18 mouse cellular contexts compared by ENCODE assay signal in the genomic region with DNA sequence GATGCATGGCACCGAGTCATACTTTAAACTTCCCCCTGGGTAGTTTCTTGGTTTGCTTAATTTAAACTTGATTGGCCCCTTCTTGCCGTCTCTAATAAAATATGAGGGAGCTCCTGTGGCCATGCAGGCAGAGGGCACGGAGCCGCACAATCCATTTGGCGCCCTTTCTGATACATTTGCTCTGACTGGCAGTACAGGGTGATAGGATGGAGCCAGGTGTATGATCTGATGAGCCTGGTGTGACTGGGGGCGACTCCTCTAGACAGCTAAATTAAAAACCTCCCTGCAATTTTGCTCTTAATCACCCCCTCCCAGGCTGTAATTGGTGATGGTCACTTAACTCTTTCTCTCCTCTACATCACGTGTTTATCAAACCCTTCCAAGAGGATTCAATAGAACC.
"Had no signal": no experiment of that assay in that cellular context is flagged by ENCODE, and none has a peak within 500 bp of the region (broad histone marks: within the 10 kb centered on the region; RNA-seq: fewer than 3 reads in every experiment).

No protein-coding gene starts in this region.

- H3K4me2 ChIP-seq: liver, embryonic 13.5 days; neural tube, embryonic 15.5 days had no signal

- H3K4me3 ChIP-seq: left cerebral cortex, adult 2 months; liver, embryonic 13.5 days; neural tube, embryonic 12.5 days; neural tube, embryonic 15.5 days had no signal

- H3K9ac ChIP-seq: liver, embryonic 13.5 days; neural tube, embryonic 12.5 days; neural tube, embryonic 15.5 days had no signal

- H3K27ac ChIP-seq: left cerebral cortex, adult 2 months; liver, embryonic 13.5 days; neural tube, embryonic 12.5 days; neural tube, embryonic 15.5 days; stomach, postnatal 0 days had no signal

- H3K9me3 ChIP-seq: liver, embryonic 13.5 days; neural tube, embryonic 12.5 days; neural tube, embryonic 15.5 days had no signal

- DNase-seq: kidney, postnatal 10 days; kidney, postnatal 36 days; layer of hippocampus, postnatal 36 days; liver, embryonic 13.5 days; lung, adult 2 months; lung, postnatal 14 days; lung, postnatal 4 days; midbrain, embryonic 14.5 days; right cerebral cortex, adult 18-20 months; right cerebral cortex, postnatal 14 days; right cerebral cortex, postnatal 4 days; thymus, adult 2 months; thymus, postnatal 14 days; thymus, postnatal 4 days had no signal

- H3K4me1 ChIP-seq: liver, embryonic 13.5 days had no signal

- H3K36me3 ChIP-seq: liver, embryonic 13.5 days; neural tube, embryonic 12.5 days; neural tube, embryonic 15.5 days had no signal

- H3K27me3 ChIP-seq: liver, embryonic 13.5 days; neural tube, embryonic 12.5 days had no signal
